Mouse (Mus musculus): ENCODE measurements around the gene Ces1g.

DNA sequence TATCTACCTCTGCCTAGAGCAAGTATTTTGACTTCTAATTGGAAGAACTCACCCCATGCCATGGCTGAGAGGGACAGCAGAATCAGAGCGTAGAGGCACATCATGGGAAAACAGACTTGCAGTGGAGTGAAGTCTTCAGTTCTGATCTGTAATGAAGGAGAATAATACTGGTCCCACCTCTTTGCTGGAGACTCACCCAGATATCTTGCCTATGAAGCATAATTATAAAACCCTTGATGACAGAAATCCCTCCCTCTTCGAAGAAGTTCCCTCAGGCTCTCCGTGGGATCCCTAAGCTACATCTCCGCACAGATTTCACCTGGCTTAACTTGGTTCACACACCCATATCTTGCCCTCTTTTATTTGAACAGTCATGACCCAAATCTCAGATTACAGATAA lies 42.5 kb upstream of the Ces1g start, which contains the start of gene Ces1h:
- no peak for TF ChIP-seq FLI1 (IDR thresholded peaks at IDR 0.05; ENCODE audit: low read length)
- TF ChIP-seq GATA1 (IDR thresholded peaks at IDR 0.05; ENCODE audit: borderline replicate concordance, low read length): no peak
